Mouse (Mus musculus) c-Kit-negative CD71-positive TER-119-positive erythroid progenitor cells, embryonic 14.5 days (primary cell): ENCODE measurements at regions not wholly inside any gene's neighbourhood (a gene's known extent, or its start where the extent isn't known, plus 50 kb on each side); places are given as distances from the start of the nearest gene placed in this dataset.
"Not testable (repeated sequence)": the region's sequence is repeated elsewhere in the genome, so short reads cannot be mapped to it uniquely, and the experiment has no call there.

Source experiments
- DNase-seq: peaks from one replicate; pipeline ENCODE4 v3.0.0-alpha.2; 2013; ENCODE audit warnings: low read depth, low spot score

- DNase-seq: no peak
Measured at GRCm38 (mm10) chr15:8831720-8832620, 121.4 kb upstream of the Slc1a3 start.

- DNase-seq: no peak
Measured at GRCm38 (mm10) chr15:8824861-8825260, 114.3 kb upstream of the Slc1a3 start.

GRCm38 (mm10) chr15:8822795-8823194 lies 112.2 kb upstream of the Slc1a3 start:
- not testable (repeated sequence) for DNase-seq

- no peak for DNase-seq
Measured at GRCm38 (mm10) chr15:8817542-8817941, 107.0 kb upstream of the Slc1a3 start.

GRCm38 (mm10) chr15:8816501-8817368 lies 106.2 kb upstream of the Slc1a3 start:
- no peak for DNase-seq

- no peak for DNase-seq
Measured at GRCm38 (mm10) chr15:8815958-8816357, 105.4 kb upstream of the Slc1a3 start.

GRCm38 (mm10) chr15:8815277-8815676 lies 104.7 kb upstream of the Slc1a3 start:
- DNase-seq: no peak

GRCm38 (mm10) chr15:8806354-8806753 lies 95.8 kb upstream of the Slc1a3 start:
- no peak for DNase-seq

- DNase-seq: not testable (repeated sequence)
Measured at GRCm38 (mm10) chr15:8805565-8805964, 95.0 kb upstream of the Slc1a3 start.

- DNase-seq: no peak
Measured at GRCm38 (mm10) chr15:8802058-8802457, 91.5 kb upstream of the Slc1a3 start.

GRCm38 (mm10) chr15:8797015-8797414 lies 86.5 kb upstream of the Slc1a3 start:
- no peak for DNase-seq

GRCm38 (mm10) chr15:8792106-8792505 lies 81.5 kb upstream of the Slc1a3 start:
- DNase-seq: no peak

- no peak for DNase-seq
Measured at GRCm38 (mm10) chr15:8789924-8790323, 79.4 kb upstream of the Slc1a3 start.

GRCm38 (mm10) chr15:8789000-8789399 lies 78.4 kb upstream of the Slc1a3 start:
- DNase-seq: no peak

GRCm38 (mm10) chr15:8785537-8785936 lies 75.0 kb upstream of the Slc1a3 start:
- no peak for DNase-seq

GRCm38 (mm10) chr15:8783567-8783966 lies 73.0 kb upstream of the Slc1a3 start:
- no peak for DNase-seq

- no peak for DNase-seq
Measured at GRCm38 (mm10) chr15:8783036-8783435, 72.5 kb upstream of the Slc1a3 start.

- no peak for DNase-seq
Measured at GRCm38 (mm10) chr15:8782131-8782507, 71.6 kb upstream of the Slc1a3 start.

- DNase-seq: no peak
Measured at GRCm38 (mm10) chr15:8781159-8782130, 70.9 kb upstream of the Slc1a3 start.

GRCm38 (mm10) chr15:8780371-8780866 lies 69.9 kb upstream of the Slc1a3 start:
- no peak for DNase-seq
